Comparison of ENCODE assay signal across 9 mouse cellular contexts in the genomic region with DNA sequence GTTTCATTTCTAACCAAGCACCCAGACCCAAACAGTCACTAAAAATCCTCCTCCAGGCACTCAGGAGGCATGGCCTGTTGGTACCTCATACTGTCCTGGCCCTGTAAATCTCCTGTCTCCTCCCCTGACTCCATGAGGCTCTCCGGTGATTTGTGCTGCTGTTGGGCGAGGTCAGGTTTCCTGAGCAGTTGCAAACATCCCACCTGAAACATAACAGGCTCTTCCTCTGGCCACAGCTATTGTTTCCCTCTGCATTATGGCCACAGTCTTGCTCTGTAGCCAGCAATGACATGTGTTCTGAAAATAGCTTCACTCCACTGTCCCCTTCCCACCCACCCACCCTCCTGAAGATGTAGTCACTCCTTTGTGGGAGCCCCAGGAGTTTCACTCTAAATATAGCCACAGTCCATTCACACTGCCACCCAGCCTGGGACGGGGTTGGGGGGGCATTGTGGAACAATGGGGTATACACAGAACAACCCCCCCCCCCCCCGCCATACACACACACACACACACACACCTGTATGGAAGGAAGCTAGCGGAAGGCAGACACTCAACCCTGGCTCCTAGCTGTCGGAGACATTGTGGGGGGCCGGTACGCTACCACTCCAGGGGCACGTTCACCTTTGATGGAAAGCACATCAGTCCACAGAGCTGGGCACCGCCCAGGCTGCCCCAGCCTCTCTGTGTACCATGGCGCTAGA. TPM values are rescaled to one million over a fixed set of nuclear protein-coding genes. Genes with fewer than 3 reads are reported as not detected.
A peak's percentile ranks its signal among the peaks of the same experiment; 100 is the strongest.
DNase-seq lines count a peak whose midpoint lies in the region; ATAC-seq lines count a peak whose summit lies in the region.
"Had no signal": no experiment of that assay in that cellular context is flagged by ENCODE, and none has a peak within 500 bp of the region (broad histone marks: within the 10 kb centered on the region; RNA-seq: fewer than 3 reads in every experiment).

No protein-coding gene starts in this region.

- H3K36me3 ChIP-seq in kidney, embryonic 14.5 days (ENCODE audit: control insufficient read depth, insufficient read depth, low read length), result peaks cover 22% of the 10 kb centered on the region; the same call in 1 of the 2 replicates
- no peaks in the 10 kb centered on the region; the same call in 1 of the 2 replicates for H3K36me3 ChIP-seq in embryonic facial prominence, embryonic 11.5 days (replicated peaks; ENCODE audit: control insufficient read depth, insufficient read depth, low read depth, low read length)
- peaks cover 15% of the 10 kb centered on the region for H3K36me3 ChIP-seq in heart, embryonic 16.5 days (ENCODE audit: control insufficient read depth, insufficient read depth)
- peaks cover 35% of the 10 kb centered on the region for H3K36me3 ChIP-seq in limb, embryonic 15.5 days

- H3K27ac ChIP-seq in kidney, embryonic 14.5 days (ENCODE audit: low read depth, low read length), result peak overlapping the region; percentile 92
- peak overlapping the region; percentile 59 for H3K27ac ChIP-seq in embryonic facial prominence, embryonic 11.5 days (replicated peaks; ENCODE audit: low read depth, low read length)
- H3K27ac ChIP-seq in heart, embryonic 16.5 days (ENCODE audit: low read length), result peak overlapping the region; percentile 89
- peak overlapping the region; percentile 86 for H3K27ac ChIP-seq in limb, embryonic 15.5 days

- no peak for ATAC-seq in kidney, embryonic 14.5 days (ENCODE audit: low FRiP score, low TSS enrichment)
- ATAC-seq in embryonic facial prominence, embryonic 11.5 days (replicated peaks; ENCODE audit: insufficient number of reproducible peaks, low FRiP score, low TSS enrichment, low read depth), result no peak
- ATAC-seq in heart, embryonic 16.5 days (replicated peaks; ENCODE audit: extremely low read depth, insufficient read depth, low FRiP score), result 0 out of 2 replicates have a peak, but pooled peaks have one; percentile 46
- ATAC-seq in limb, embryonic 15.5 days (ENCODE audit: insufficient number of reproducible peaks, low FRiP score, low TSS enrichment, low read depth), result no peak

- H3K4me2 ChIP-seq in kidney, embryonic 14.5 days (replicated peaks; ENCODE audit: low read depth, low read length), result no peak overlapping the region
- no peak overlapping the region; the same call in 1 of the 2 replicates for H3K4me2 ChIP-seq in embryonic facial prominence, embryonic 11.5 days (ENCODE audit: low read depth, low read length)
- no peak overlapping the region for H3K4me2 ChIP-seq in heart, embryonic 16.5 days (ENCODE audit: low read depth, low read length)
- no peak overlapping the region for H3K4me2 ChIP-seq in limb, embryonic 15.5 days

- no peaks in the 10 kb centered on the region for H3K9me3 ChIP-seq in kidney, embryonic 14.5 days (ENCODE audit: control insufficient read depth, low read length)
- no peaks in the 10 kb centered on the region for H3K9me3 ChIP-seq in embryonic facial prominence, embryonic 11.5 days (replicated peaks; ENCODE audit: control insufficient read depth, low read length)
- H3K9me3 ChIP-seq in heart, embryonic 16.5 days (replicated peaks; ENCODE audit: control insufficient read depth, low read length), result no peaks in the 10 kb centered on the region
- H3K9me3 ChIP-seq in limb, embryonic 15.5 days, result no peaks in the 10 kb centered on the region

- H3K9ac ChIP-seq in kidney, embryonic 14.5 days (ENCODE audit: low read depth, low read length), result no peak overlapping the region
- no peak overlapping the region for H3K9ac ChIP-seq in embryonic facial prominence, embryonic 11.5 days (replicated peaks; ENCODE audit: low read length)
- peak overlapping the region; percentile 47 for H3K9ac ChIP-seq in heart, embryonic 16.5 days (ENCODE audit: low read length)
- no peak overlapping the region for H3K9ac ChIP-seq in limb, embryonic 15.5 days

- no peak overlapping the region for H3K4me3 ChIP-seq in kidney, embryonic 14.5 days (ENCODE audit: low read length)
- H3K4me3 ChIP-seq in embryonic facial prominence, embryonic 11.5 days (ENCODE audit: low read depth, low read length), result no peak overlapping the region
- no peak overlapping the region for H3K4me3 ChIP-seq in heart, embryonic 16.5 days (ENCODE audit: low read length)
- no peak overlapping the region for H3K4me3 ChIP-seq in limb, embryonic 15.5 days
- H3K4me3 ChIP-seq: erythroblast, embryonic 14.5 days had no signal

- DNase-seq in kidney, adult 8-10 months, result no peak
- no peak for DNase-seq in embryonic facial prominence, embryonic 11.5 days (ENCODE audit: low spot score)
- DNase-seq in retina, postnatal 1 day, result no peak
- no peak for DNase-seq in gastrocnemius, postnatal 25 days
- no peak for DNase-seq in cerebellum, adult 11-12 months

- WGBS in kidney, embryonic 14.5 days, result 71% methylated on average over 11 of the region's 11 CpGs
- WGBS in embryonic facial prominence, embryonic 11.5 days, result 80% methylated on average over 11 of the region's 11 CpGs
- WGBS in heart, embryonic 16.5 days, result 75% methylated on average over 11 of the region's 11 CpGs
- 77% methylated on average over 10 of the region's 11 CpGs for WGBS in limb, embryonic 15.5 days

- H3K4me1 ChIP-seq in kidney, embryonic 14.5 days (ENCODE audit: control insufficient read depth, insufficient read depth, low read length), result peaks cover 28% of the 10 kb centered on the region
- peaks cover 16% of the 10 kb centered on the region for H3K4me1 ChIP-seq in embryonic facial prominence, embryonic 11.5 days (ENCODE audit: control insufficient read depth, insufficient read depth, low read length)
- peaks cover 35% of the 10 kb centered on the region for H3K4me1 ChIP-seq in heart, embryonic 16.5 days (ENCODE audit: control insufficient read depth, insufficient read depth, low read length)
- H3K4me1 ChIP-seq in limb, embryonic 15.5 days, result peaks cover 37% of the 10 kb centered on the region

- no peaks in the 10 kb centered on the region for H3K27me3 ChIP-seq in kidney, embryonic 14.5 days (ENCODE audit: control insufficient read depth, insufficient read depth, low read length)
- no peaks in the 10 kb centered on the region for H3K27me3 ChIP-seq in embryonic facial prominence, embryonic 11.5 days (ENCODE audit: control insufficient read depth, insufficient read depth, low read length)
- no peaks in the 10 kb centered on the region for H3K27me3 ChIP-seq in heart, embryonic 16.5 days (ENCODE audit: control insufficient read depth, insufficient read depth, low read length)
- no peaks in the 10 kb centered on the region for H3K27me3 ChIP-seq in limb, embryonic 15.5 days

RNA-seq across cellular contexts. Expression of a gene that starts 20.8 kb away (rescaled TPM):
- 16.9 and 26.6 TPM in 2 replicates for polyA plus RNA-seq in kidney, embryonic 14.5 days (2014; fragmentation: Nextera tagmentation; extraction: Ambion mirVana)
- polyA plus RNA-seq in embryonic facial prominence, embryonic 11.5 days (2014; fragmentation: Nextera tagmentation; extraction: Ambion mirVana), result 3.2 and 3.6 TPM in 2 replicates
- polyA plus RNA-seq in heart, embryonic 16.5 days (2015; fragmentation: Nextera tagmentation; extraction: Ambion mirVana), result 7.1 and 9.8 TPM in 2 replicates
- 17.2 and 21.2 TPM in 2 replicates for polyA plus RNA-seq in limb, embryonic 15.5 days (2015; fragmentation: Nextera tagmentation; extraction: Ambion mirVana)
- 1 to 10 TPM; 5.7 to 5.9 TPM for total RNA-seq in gastrocnemius, postnatal 25 days (2021)

RNA-seq across cellular contexts. Expression of a gene that starts 30.2 kb away (rescaled TPM):
- 33.3 and 33.4 TPM in 2 replicates for polyA plus RNA-seq in kidney, embryonic 14.5 days (2014; fragmentation: Nextera tagmentation; extraction: Ambion mirVana)
- polyA plus RNA-seq in embryonic facial prominence, embryonic 11.5 days (2014; fragmentation: Nextera tagmentation; extraction: Ambion mirVana), result 37.3 and 37.5 TPM in 2 replicates
- polyA plus RNA-seq in heart, embryonic 16.5 days (2015; fragmentation: Nextera tagmentation; extraction: Ambion mirVana), result 18.4 and 18.7 TPM in 2 replicates
- 22.5 and 23.3 TPM in 2 replicates for polyA plus RNA-seq in limb, embryonic 15.5 days (2015; fragmentation: Nextera tagmentation; extraction: Ambion mirVana)
- total RNA-seq in gastrocnemius, postnatal 25 days (2021), result 1 to 10 TPM; 2.8 to 3.3 TPM

RNA-seq across cellular contexts. Expression of a gene that starts 42.6 kb away (rescaled TPM):
- polyA plus RNA-seq in kidney, embryonic 14.5 days (2014; fragmentation: Nextera tagmentation; extraction: Ambion mirVana), result 25.7 and 29.2 TPM in 2 replicates
- polyA plus RNA-seq in embryonic facial prominence, embryonic 11.5 days (2014; fragmentation: Nextera tagmentation; extraction: Ambion mirVana), result 20.0 and 23.2 TPM in 2 replicates
- polyA plus RNA-seq in heart, embryonic 16.5 days (2015; fragmentation: Nextera tagmentation; extraction: Ambion mirVana), result 19.7 and 21.0 TPM in 2 replicates
- polyA plus RNA-seq in limb, embryonic 15.5 days (2015; fragmentation: Nextera tagmentation; extraction: Ambion mirVana), result 21.1 and 23.3 TPM in 2 replicates
- 1 to 10 TPM; 5.6 to 5.8 TPM for total RNA-seq in gastrocnemius, postnatal 25 days (2021)

RNA-seq across cellular contexts. Expression of a gene that starts 45.1 kb away (rescaled TPM):
- polyA plus RNA-seq in kidney, embryonic 14.5 days (2014; fragmentation: Nextera tagmentation; extraction: Ambion mirVana), result 2.7 and 4.2 TPM in 2 replicates
- polyA plus RNA-seq in embryonic facial prominence, embryonic 11.5 days (2014; fragmentation: Nextera tagmentation; extraction: Ambion mirVana), result 2.0 and 2.6 TPM in 2 replicates
- polyA plus RNA-seq in heart, embryonic 16.5 days (2015; fragmentation: Nextera tagmentation; extraction: Ambion mirVana), result 12.4 and 13.1 TPM in 2 replicates
- 4.9 and 5.8 TPM in 2 replicates for polyA plus RNA-seq in limb, embryonic 15.5 days (2015; fragmentation: Nextera tagmentation; extraction: Ambion mirVana)
- 1 to 10 TPM in 1 of 2 experiments, under 1 TPM in 1; 1.00 to 1.7 TPM for total RNA-seq in gastrocnemius, postnatal 25 days (2021)
- polyA plus RNA-seq: erythroblast, embryonic 14.5 days had no signal
